Mouse (Mus musculus): ENCODE measurements around the gene Fto. TPM values are rescaled to one million over a fixed set of nuclear protein-coding genes. Genes with fewer than 3 reads are reported as not detected.
A peak's percentile ranks its signal among the peaks of the same experiment; 100 is the strongest.

Gene Fto
- total and polyA plus RNA-seq, 3 experiments, result 12.2 to 50.1 (median 17.3) TPM

DNA sequence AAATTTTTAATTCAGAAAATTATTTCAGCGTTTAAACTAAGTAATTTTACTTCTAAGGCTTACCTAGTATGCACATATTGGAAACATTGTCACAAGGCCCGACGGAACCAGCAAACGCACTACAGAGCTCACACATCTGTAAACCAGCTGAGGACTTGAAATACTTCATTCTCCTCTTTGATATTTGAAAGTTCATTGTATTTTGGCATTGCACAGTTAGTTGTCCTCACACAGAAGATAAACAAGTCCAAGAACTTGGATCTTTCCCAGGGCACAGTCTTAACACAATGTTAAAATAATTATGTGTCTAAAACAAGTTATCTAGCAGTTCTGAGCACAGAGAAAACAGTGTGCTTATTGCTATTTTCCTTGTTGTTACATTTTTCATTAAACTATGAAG lies 22.7 kb upstream of the Fto start:
- H3K4me3 ChIP-seq (ENCODE audit: low read depth, low read length), result no peak overlapping the region
- no peaks in the 10 kb centered on the region for H3K27me3 ChIP-seq (ENCODE audit: insufficient read depth, low read length)
- H3K9me3 ChIP-seq (replicated peaks), result no peaks in the 10 kb centered on the region
- ATAC-seq (ENCODE audit: extremely low read depth, insufficient number of reproducible peaks, low FRiP score, poor library complexity, severe bottlenecking), result no peak
- H3K36me3 ChIP-seq (replicated peaks), result peaks cover 2% of the 10 kb centered on the region
- no peak for DNase-seq (ENCODE audit: low spot score)
- no peaks in the 10 kb centered on the region for H3K4me1 ChIP-seq (ENCODE audit: insufficient read depth, low read depth, low read length)
- TF ChIP-seq CTCF (IDR thresholded peaks at IDR 0.05; ENCODE audit: low read depth, low read length) (no peak), POLR2AphosphoS5 (IDR thresholded peaks at IDR 0.05; ENCODE audit: insufficient replicate concordance, low read depth, low read length) (no peak), GATA2 (IDR thresholded peaks at IDR 0.05; ENCODE audit: borderline replicate concordance, low read depth, low read length) (no peak), TAL1 (conservative IDR thresholded peaks at IDR 0.05; ENCODE audit: low read depth, low read length) (no peak), GATA1 (IDR thresholded peaks at IDR 0.05; ENCODE audit: borderline replicate concordance, low read length) (no peak)

DNA sequence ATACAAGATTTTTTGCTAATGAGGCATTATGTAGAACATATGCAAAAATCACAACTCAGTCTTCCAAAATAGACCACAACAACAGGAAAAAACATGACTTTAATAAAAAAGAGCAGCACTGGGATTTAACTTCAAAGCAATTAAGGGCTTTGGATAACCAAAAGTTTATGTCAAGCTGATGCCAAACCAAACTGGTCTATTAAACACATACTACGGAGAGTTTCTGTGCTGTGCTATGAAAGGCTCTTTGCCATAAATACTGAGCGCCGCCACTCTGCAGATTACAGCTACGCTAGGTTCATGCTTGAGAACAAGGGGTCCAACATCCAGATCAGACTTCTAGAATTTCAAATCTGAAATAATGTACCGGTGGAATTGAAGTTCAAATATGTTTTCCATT lies 17.5 kb upstream of the Fto start:
- no peak for ATAC-seq (ENCODE audit: extremely low read depth, insufficient number of reproducible peaks, low FRiP score, poor library complexity, severe bottlenecking)
- no peak for TF ChIP-seq GATA1 (IDR thresholded peaks at IDR 0.05; ENCODE audit: borderline replicate concordance, low read length)
- no peak for TF ChIP-seq CTCF (IDR thresholded peaks at IDR 0.05; ENCODE audit: low read depth, low read length)
- no peak for TF ChIP-seq GATA2 (IDR thresholded peaks at IDR 0.05; ENCODE audit: borderline replicate concordance, low read depth, low read length)
- no peak for TF ChIP-seq POLR2AphosphoS5 (IDR thresholded peaks at IDR 0.05; ENCODE audit: insufficient replicate concordance, low read depth, low read length)
- TF ChIP-seq TAL1 (conservative IDR thresholded peaks at IDR 0.05; ENCODE audit: low read depth, low read length), result no peak
- no peaks in the 10 kb centered on the region for H3K27me3 ChIP-seq (ENCODE audit: insufficient read depth, low read length)
- no peaks in the 10 kb centered on the region for H3K4me1 ChIP-seq (ENCODE audit: insufficient read depth, low read depth, low read length)
- H3K4me3 ChIP-seq (ENCODE audit: low read depth, low read length), result no peak overlapping the region
- H3K36me3 ChIP-seq (replicated peaks), result peaks cover 13% of the 10 kb centered on the region
- DNase-seq (ENCODE audit: low spot score), result no peak
- no peaks in the 10 kb centered on the region for H3K9me3 ChIP-seq (replicated peaks)

DNA sequence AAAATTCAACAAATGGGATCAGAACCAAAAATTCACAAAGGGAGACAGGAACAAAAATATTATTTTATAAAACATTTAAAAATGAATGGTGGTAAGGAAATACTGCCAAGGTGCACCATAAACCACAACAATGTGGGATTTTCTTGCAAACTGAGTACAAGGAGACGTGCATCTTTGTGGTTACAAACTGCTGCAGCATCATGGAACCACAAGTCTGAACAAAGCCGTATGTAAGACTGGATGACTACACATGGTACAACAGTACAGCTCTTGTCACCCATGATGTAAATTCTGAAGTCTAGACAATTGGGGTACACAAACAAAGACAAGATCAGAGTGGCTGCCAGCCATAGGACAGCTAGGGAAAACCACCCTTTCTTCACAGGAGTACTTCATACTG lies 14.7 kb upstream of the Fto start:
- DNase-seq (ENCODE audit: low spot score), result no peak
- no peak for TF ChIP-seq GATA2 (IDR thresholded peaks at IDR 0.05; ENCODE audit: borderline replicate concordance, low read depth, low read length)
- TF ChIP-seq POLR2AphosphoS5 (IDR thresholded peaks at IDR 0.05; ENCODE audit: insufficient replicate concordance, low read depth, low read length), result no peak
- no peak for TF ChIP-seq CTCF (IDR thresholded peaks at IDR 0.05; ENCODE audit: low read depth, low read length)
- no peak for TF ChIP-seq GATA1 (IDR thresholded peaks at IDR 0.05; ENCODE audit: borderline replicate concordance, low read length)
- TF ChIP-seq TAL1 (conservative IDR thresholded peaks at IDR 0.05; ENCODE audit: low read depth, low read length), result no peak
- ATAC-seq (ENCODE audit: extremely low read depth, insufficient number of reproducible peaks, low FRiP score, poor library complexity, severe bottlenecking), result no peak
- H3K9me3 ChIP-seq (replicated peaks), result no peaks in the 10 kb centered on the region
- no peak overlapping the region for H3K4me3 ChIP-seq (ENCODE audit: low read depth, low read length)
- H3K4me1 ChIP-seq (ENCODE audit: insufficient read depth, low read depth, low read length), result no peaks in the 10 kb centered on the region
- H3K27me3 ChIP-seq (ENCODE audit: insufficient read depth, low read length), result no peaks in the 10 kb centered on the region
- peaks cover 24% of the 10 kb centered on the region for H3K36me3 ChIP-seq (replicated peaks)

DNA sequence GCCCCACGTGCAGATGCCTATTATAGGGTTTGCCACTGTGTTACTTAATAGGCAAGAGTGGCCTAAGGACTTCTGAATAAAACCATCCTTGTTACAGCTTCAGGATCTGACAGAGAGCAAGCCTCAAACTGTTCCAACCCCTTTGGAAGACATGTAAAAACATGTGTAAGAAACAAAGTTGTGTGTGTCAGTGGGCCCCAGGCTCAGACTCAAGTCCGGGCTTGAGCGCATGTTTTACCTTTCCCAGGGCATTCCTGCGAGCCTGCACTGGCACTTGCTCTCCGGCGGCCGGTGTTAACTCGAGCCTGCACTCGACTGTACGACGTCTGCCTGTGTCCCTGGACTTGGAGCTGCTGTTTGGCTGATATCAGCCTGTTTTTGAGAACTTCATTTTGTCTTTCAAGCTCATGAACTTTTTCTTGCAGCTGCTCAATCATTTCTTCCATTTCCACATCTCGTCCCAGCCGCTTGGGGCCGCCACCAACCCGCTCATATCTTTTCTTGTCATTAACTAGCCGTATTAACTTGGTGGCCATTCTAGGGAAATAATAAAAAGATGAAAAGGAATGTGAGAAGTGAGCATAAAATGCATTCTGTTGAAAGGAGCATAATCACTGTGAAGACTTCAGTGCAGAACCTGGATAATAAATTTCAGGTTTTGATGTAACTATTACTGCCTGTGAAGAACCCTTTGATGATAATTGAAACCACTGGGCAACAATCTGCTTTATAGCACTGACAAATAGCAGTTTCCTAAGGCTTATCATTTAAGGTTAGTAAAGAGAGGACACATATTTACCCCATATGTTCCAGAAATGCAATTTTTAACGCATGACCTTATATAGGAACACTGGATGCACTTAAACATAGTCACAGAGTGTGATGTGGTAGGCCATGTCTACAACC lies 8.6 kb upstream of the Fto start:
- Histone ChIP-seq H3K4me3 (ENCODE audit: low read depth, low read length) (no peak overlapping the region), H3K36me3 (replicated peaks) (peaks cover 27% of the 10 kb centered on the region)
- TF ChIP-seq POLR2AphosphoS5 (IDR thresholded peaks at IDR 0.05; ENCODE audit: insufficient replicate concordance, low read depth, low read length) (no peak), GATA2 (IDR thresholded peaks at IDR 0.05; ENCODE audit: borderline replicate concordance, low read depth, low read length) (no peak), GATA1 (IDR thresholded peaks at IDR 0.05; ENCODE audit: borderline replicate concordance, low read length) (no peak), CTCF (IDR thresholded peaks at IDR 0.05; ENCODE audit: low read depth, low read length) (no peak), TAL1 (conservative IDR thresholded peaks at IDR 0.05; ENCODE audit: low read depth, low read length) (no peak)

DNA sequence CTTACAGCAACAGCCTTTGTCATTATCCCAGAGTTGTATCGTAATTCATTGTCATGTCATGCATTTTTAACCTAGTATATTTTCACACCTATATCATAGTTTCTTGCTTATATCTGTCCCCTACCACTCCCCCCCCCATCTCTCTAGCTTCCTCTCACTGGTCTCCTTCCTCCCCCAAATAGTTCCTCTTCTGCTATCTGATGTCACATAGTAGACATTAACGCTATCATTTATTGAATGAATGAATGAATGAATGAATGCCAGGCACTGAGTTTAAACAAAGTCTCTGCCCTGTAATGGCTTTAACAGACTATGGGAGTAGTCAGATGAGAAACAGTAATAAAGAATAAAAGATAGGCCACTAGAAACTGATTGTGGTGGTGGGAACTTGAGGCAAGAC lies 983 bp upstream of the Fto start:
- Histone ChIP-seq H3K4me1 (ENCODE audit: insufficient read depth, low read depth, low read length) (peaks cover 22% of the 10 kb centered on the region), H3K36me3 (replicated peaks) (peaks cover 18% of the 10 kb centered on the region), H3K9me3 (replicated peaks) (no peaks in the 10 kb centered on the region), H3K4me3 (ENCODE audit: low read depth, low read length) (peak overlapping the region; percentile 82; the same call in 1 of the 2 replicates), H3K27me3 (ENCODE audit: insufficient read depth, low read length) (no peaks in the 10 kb centered on the region)
- ATAC-seq (ENCODE audit: extremely low read depth, insufficient number of reproducible peaks, low FRiP score, poor library complexity, severe bottlenecking) (no peak), DNase-seq (ENCODE audit: low spot score) (no peak)
- TF ChIP-seq CTCF (IDR thresholded peaks at IDR 0.05; ENCODE audit: low read depth, low read length) (no peak), TAL1 (conservative IDR thresholded peaks at IDR 0.05; ENCODE audit: low read depth, low read length) (no peak), GATA2 (IDR thresholded peaks at IDR 0.05; ENCODE audit: borderline replicate concordance, low read depth, low read length) (no peak), POLR2AphosphoS5 (IDR thresholded peaks at IDR 0.05; ENCODE audit: insufficient replicate concordance, low read depth, low read length) (no peak), GATA1 (IDR thresholded peaks at IDR 0.05; ENCODE audit: borderline replicate concordance, low read length) (no peak)

More for the DNA sequence above, 8.6 kb upstream of the Fto start:
- ATAC-seq (ENCODE audit: extremely low read depth, insufficient number of reproducible peaks, low FRiP score, poor library complexity, severe bottlenecking) (no peak), DNase-seq (ENCODE audit: low spot score) (no peak)
- Histone ChIP-seq H3K9me3 (replicated peaks) (no peaks in the 10 kb centered on the region), H3K4me1 (ENCODE audit: insufficient read depth, low read depth, low read length) (no peaks in the 10 kb centered on the region), H3K27me3 (ENCODE audit: insufficient read depth, low read length) (no peaks in the 10 kb centered on the region)

- H3K36me3 ChIP-seq (replicated peaks), result peaks cover 44% of the 10 kb centered on the region
- TF ChIP-seq GATA2 (IDR thresholded peaks at IDR 0.05; ENCODE audit: borderline replicate concordance, low read depth, low read length), result no peak
- no peak for TF ChIP-seq CTCF (IDR thresholded peaks at IDR 0.05; ENCODE audit: low read depth, low read length)
- no peak for TF ChIP-seq POLR2AphosphoS5 (IDR thresholded peaks at IDR 0.05; ENCODE audit: insufficient replicate concordance, low read depth, low read length)
- no peak for TF ChIP-seq GATA1 (IDR thresholded peaks at IDR 0.05; ENCODE audit: borderline replicate concordance, low read length)
- TF ChIP-seq TAL1 (conservative IDR thresholded peaks at IDR 0.05; ENCODE audit: low read depth, low read length), result no peak
- no peak for ATAC-seq (ENCODE audit: extremely low read depth, insufficient number of reproducible peaks, low FRiP score, poor library complexity, severe bottlenecking)
- H3K4me1 ChIP-seq (ENCODE audit: insufficient read depth, low read depth, low read length), result peaks cover 28% of the 10 kb centered on the region
- no peaks in the 10 kb centered on the region for H3K9me3 ChIP-seq (replicated peaks)
- H3K4me3 ChIP-seq (ENCODE audit: low read depth, low read length), result no peak overlapping the region
- no peaks in the 10 kb centered on the region for H3K27me3 ChIP-seq (ENCODE audit: insufficient read depth, low read length)
- DNase-seq (ENCODE audit: low spot score), result no peak
Observed at GRCm38 (mm10) chr8:91317567-91318227, 4.4 kb downstream of the Fto start.

All from G1E (cell line).